Mouse (Mus musculus) spleen, embryonic (tissue): Measurements from ENCODE around the gene Ncf2.

Experiments
- CTCF ChIA-PET: fragments of 350-600 bp; sonication (Branson Sonifier 250); formaldehyde crosslinking; loops from one replicate; lab custom pipeline; 2022; lab: Charles Lee

The Ncf2 gene

GRCm38 (mm10) chr1:152828637-152829355, 28.8 kb downstream of the Ncf2 start:
- CTCF ChIA-PET: no interaction called here

DNA sequence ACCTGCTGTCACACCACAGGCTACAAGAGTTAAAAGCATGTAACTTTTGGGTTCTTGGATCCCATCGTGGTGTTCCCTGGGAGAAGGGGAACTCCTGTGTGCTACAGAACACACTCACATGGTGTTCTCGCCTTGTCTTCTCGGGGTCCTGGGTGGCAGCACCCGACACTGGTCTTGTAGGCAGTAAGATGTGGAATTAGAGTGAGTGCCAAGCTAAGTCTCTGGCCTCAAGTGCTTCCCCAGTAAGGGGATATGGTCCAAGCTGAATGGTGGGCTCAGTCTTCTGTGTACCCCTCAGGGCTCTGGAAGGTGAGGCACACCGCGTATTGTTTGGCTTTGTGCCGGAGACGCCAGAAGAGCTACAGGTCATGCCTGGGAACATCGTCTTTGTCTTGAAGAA, 30.1 kb downstream of the Ncf2 start:
- CTCF ChIA-PET: no interaction called here

GRCm38 (mm10) chr1:152831003-152831402, 31.0 kb downstream of the Ncf2 start:
- CTCF ChIA-PET: no interaction called here

DNA sequence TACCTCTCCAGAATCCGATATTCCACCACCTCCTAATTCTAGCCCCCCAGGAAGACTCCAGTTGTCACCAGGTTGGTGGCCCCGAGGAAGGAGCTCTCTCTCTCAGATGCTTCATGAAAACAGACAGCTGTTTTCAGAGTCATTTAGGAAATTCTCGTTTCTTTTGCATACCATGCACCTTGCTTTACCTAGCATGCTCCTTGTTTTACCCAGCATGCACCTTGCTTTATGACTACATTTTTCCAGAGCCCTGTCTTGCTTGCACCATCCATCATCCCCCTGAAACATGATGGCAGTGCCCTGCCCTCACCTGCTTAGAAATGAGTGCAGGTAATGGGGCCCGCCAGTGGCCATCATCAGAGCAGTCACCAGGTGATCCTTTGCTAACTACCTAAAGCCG, 31.6 kb downstream of the Ncf2 start:
- CTCF ChIA-PET: no interaction called here

- CTCF ChIA-PET: no interaction called here
Measured at GRCm38 (mm10) chr1:152832316-152832715, 32.3 kb downstream of the Ncf2 start.

- CTCF ChIA-PET: interaction anchor here (0.6 kb wide), 1 partner anchor 48 kb away, joined by 3 read pairs; no protein-coding TSS in a partner anchor
Measured at GRCm38 (mm10) chr1:152835061-152835460, 35.1 kb downstream of the Ncf2 start.

DNA sequence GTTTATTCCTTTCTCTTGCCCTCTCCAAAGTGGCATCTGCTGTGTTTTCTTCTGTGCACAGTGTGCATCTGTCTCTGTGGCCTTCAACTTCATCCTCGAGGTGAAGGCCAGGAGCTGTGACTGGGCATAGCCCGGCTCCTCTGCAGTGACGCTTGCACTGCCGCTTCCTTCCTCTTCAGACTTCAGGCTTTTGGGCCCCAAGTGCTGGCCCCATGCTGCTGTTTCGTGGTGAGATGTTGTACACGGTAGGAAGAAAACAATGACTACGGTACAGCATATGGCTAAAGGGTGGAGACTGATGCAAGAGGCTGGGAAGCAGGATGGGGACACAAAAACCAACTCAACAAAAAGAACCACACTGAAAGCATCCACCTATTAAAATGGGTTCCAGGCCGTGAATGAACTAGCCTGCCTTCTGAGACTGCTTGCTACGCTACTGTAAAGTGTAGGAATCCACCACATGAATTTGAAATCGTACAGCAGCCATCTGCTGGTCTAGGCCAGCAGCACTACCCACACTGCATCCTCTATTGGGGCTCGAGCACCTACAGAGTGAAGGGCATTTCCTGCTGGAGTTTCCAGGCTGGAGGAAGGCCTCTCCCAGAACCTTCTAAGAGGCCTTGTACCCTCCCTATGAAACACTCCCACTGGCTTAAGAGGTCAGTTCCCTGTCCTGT, 38.2 kb downstream of the Ncf2 start:
- CTCF ChIA-PET: interaction anchor here (0.6 kb wide), 1 partner anchor 110 kb away, joined by 5 read pairs; no protein-coding TSS in a partner anchor

- CTCF ChIA-PET: interaction anchor here (0.6 kb wide), 1 partner anchor 110 kb away, joined by 5 read pairs; no protein-coding TSS in a partner anchor
Measured at GRCm38 (mm10) chr1:152838841-152839240, 38.8 kb downstream of the Ncf2 start.

- CTCF ChIA-PET: no interaction called here
Measured at GRCm38 (mm10) chr1:152840343-152840742, 40.3 kb downstream of the Ncf2 start.

- CTCF ChIA-PET: no interaction called here
Measured at GRCm38 (mm10) chr1:152841057-152841456, 41.1 kb downstream of the Ncf2 start.

DNA sequence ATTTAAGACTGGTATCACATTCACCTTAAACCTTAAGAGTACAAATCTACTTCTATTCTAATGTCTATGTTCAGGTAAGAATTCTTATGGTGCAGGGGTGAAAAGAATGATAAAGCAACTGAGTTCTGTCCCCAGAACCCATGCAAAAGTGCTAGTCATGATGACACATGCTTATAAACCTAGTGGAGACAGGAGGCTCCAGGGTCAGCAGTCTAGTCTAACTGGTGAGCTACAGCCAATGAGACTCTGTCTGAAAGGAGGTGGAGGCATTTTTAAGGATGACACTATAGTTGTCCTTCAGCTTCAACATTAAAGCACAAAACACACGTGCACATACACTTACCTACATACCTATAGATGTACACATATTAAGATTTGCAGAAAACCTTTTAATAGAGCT, 44.6 kb downstream of the Ncf2 start:
- CTCF ChIA-PET: no interaction called here

- CTCF ChIA-PET: no interaction called here
Measured at GRCm38 (mm10) chr1:152845211-152845730, 45.3 kb downstream of the Ncf2 start.

DNA sequence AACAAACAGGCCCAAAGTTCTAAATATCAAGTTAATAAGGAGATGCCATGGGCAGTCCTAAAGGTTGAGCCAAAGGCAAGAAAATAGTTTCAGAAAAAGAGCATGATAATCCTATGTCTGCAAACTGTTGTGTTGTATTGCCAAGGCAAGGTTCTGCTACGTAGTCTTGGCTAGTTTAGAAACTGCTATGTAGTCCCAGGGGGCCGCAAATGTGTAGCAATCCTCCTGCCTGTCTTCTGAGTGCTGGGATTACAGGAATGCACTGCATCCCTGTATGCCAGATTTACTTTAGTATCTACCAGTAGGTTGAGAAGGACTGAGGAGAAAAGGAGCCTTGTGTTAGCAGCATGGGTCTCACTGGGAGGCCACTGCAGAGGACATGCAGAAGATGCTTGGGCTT, 46.9 kb downstream of the Ncf2 start:
- CTCF ChIA-PET: no interaction called here

DNA sequence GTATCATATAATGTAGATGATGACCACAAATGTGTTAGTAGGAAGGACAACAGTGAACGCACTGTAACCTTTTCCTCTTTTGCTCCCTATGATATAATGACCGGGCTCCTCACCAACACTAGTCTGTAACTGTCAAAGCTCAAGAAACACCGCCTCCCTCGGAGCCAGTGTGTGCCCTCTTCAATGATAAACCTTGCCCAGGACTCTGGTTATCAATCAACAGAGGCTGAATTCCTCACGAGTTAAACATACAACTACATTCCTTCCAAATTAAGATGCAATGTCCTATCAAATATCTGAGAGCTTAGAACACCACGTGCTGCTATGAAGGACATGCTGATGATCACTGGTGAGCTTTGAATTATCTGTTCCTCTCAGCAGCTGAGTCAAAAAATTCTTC, 69.9 kb downstream of the Ncf2 start:
- CTCF ChIA-PET: no interaction called here

DNA sequence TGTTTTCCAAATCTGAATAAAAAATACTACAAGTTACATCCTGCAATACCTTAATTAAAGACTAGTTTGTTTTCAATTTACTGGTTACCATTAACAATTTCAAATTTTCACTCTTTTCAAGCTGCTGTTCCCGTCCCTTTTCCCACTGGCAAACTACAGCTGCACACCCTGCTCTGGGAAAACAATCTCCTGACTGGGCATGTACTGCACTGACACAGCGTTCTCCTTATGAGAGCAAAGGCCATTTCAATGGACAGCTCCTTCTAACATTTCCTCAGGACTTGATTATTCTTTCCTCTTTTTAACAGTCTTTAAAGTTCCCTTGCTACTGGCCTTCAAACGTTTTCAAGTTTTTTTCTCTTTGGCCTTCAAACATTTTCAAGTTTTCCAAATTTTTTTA, 71.0 kb downstream of the Ncf2 start:
- CTCF ChIA-PET: interaction anchor here (1.2 kb wide), 1 partner anchor 104 kb away, joined by 3 read pairs; no protein-coding TSS in a partner anchor
